Mouse (Mus musculus) E14TG2a.4 (cell line): ENCODE measurements at regions not wholly inside any gene's neighbourhood (a gene's known extent, or its start where the extent isn't known, plus 50 kb on each side); places are given as distances from the start of the nearest gene placed in this dataset.

ENCODE experiments used
- CTCF ChIP-seq: conservative IDR thresholded peaks from 2 replicates; pipeline ENCODE4 v1.5.1; 2014; ENCODE audit warnings: low read length
- NANOG ChIP-seq: IDR thresholded peaks from 2 replicates; pipeline ENCODE4 v1.6.1; 2014; ENCODE audit warnings: borderline replicate concordance, low read length, mixed read lengths
- POU5F1 ChIP-seq: IDR thresholded peaks from 2 replicates; pipeline ENCODE4 v1.6.1; 2014; ENCODE audit warnings: low read length, borderline replicate concordance

GRCm38 (mm10) chr15:63270381-63270780 lies 574.6 kb downstream of the Gsdmc2 start:
- TF ChIP-seq CTCF (no peak), NANOG (no peak), POU5F1 (no peak)
